Mouse (Mus musculus): ENCODE data around the gene Kif15. TPM values are rescaled to one million over a fixed set of nuclear protein-coding genes. Genes with fewer than 3 reads are reported as not detected.

Kif15 gene
- polyA plus RNA-seq, 1 experiment: 3.8 TPM

- H3ac ChIP-seq (ENCODE audit: control insufficient read depth, insufficient read length): no peak overlapping the region
- no peak overlapping the region for H3K4me3 ChIP-seq
- no peak overlapping the region for H3K4me2 ChIP-seq (ENCODE audit: low read depth)
- no peaks in the 10 kb centered on the region for H3K79me2 ChIP-seq (ENCODE audit: control insufficient read depth, insufficient read depth)
- H3K36me3 ChIP-seq (ENCODE audit: control insufficient read depth, insufficient read depth): peaks cover 17% of the 10 kb centered on the region
- no peak for TF ChIP-seq TCF3 (IDR thresholded peaks at IDR 0.05; ENCODE audit: insufficient read length, low read depth)
- TF ChIP-seq POLR2AphosphoS2 (IDR thresholded peaks at IDR 0.05; ENCODE audit: insufficient read length, low read depth): no peak
- TF ChIP-seq USF1 (IDR thresholded peaks at IDR 0.05; ENCODE audit: low read depth): no peak
- no peak for TF ChIP-seq MAX (IDR thresholded peaks at IDR 0.05; ENCODE audit: low read depth)
- no peak for TF ChIP-seq MYOG (IDR thresholded peaks at IDR 0.05; ENCODE audit: control insufficient read depth in 1 of 3, insufficient read depth in 1 of 3, insufficient read length in 2 of 3, low read depth in 2 of 3)
- no peak for TF ChIP-seq TCF12 (IDR thresholded peaks at IDR 0.05; ENCODE audit: insufficient read depth, poor library complexity, severe bottlenecking)
- TF ChIP-seq MYOD1 (IDR thresholded peaks at IDR 0.05; ENCODE audit: control insufficient read depth in 1 of 3, insufficient read length in 2 of 3, low read depth in 2 of 3): no peak
- TF ChIP-seq CEBPB (IDR thresholded peaks at IDR 0.05; ENCODE audit: insufficient read depth, poor library complexity, severe bottlenecking): no peak
- TF ChIP-seq SRF (IDR thresholded peaks at IDR 0.05; ENCODE audit: control insufficient read depth, insufficient read length, low read depth): no peak
- TF ChIP-seq POLR2A (IDR thresholded peaks at IDR 0.05; ENCODE audit: insufficient read length, low read depth): no peak
- TF ChIP-seq REST (IDR thresholded peaks at IDR 0.05; ENCODE audit: insufficient read depth, insufficient read length): no peak
- no peak for TF ChIP-seq E2F4 (IDR thresholded peaks at IDR 0.05; ENCODE audit: insufficient read depth)
- no peaks in the 10 kb centered on the region for H3K27me3 ChIP-seq (ENCODE audit: control insufficient read depth, insufficient read depth, insufficient read length)
Observed at GRCm38 (mm10) chr9:123004718-123005117, 53.9 kb downstream of the Kif15 start.

GRCm38 (mm10) chr9:123006071-123006470 is 55.2 kb downstream of the Kif15 start:
- no peak overlapping the region for H3K4me3 ChIP-seq

GRCm38 (mm10) chr9:123020995-123021631 is 70.3 kb downstream of the Kif15 start, which contains the start of gene Tmem42:
Tmem42 (plus strand) TSS chr9:123021326.
- H3K79me2 ChIP-seq (ENCODE audit: control insufficient read depth, insufficient read depth): no peaks in the 10 kb centered on the region
- TF ChIP-seq MYOD1 (IDR thresholded peaks at IDR 0.05; ENCODE audit: control insufficient read depth in 1 of 3, insufficient read length in 2 of 3, low read depth in 2 of 3) (peak in 1 of 3 experiments; percentile 61), POLR2AphosphoS2 (IDR thresholded peaks at IDR 0.05; ENCODE audit: insufficient read length, low read depth) (peak; percentile 8), POLR2A (IDR thresholded peaks at IDR 0.05; ENCODE audit: insufficient read length, low read depth) (peak; percentile 70), MAX (IDR thresholded peaks at IDR 0.05; ENCODE audit: low read depth) (no peak), SRF (IDR thresholded peaks at IDR 0.05; ENCODE audit: control insufficient read depth, insufficient read length, low read depth) (no peak), E2F4 (IDR thresholded peaks at IDR 0.05; ENCODE audit: insufficient read depth) (no peak), TCF3 (IDR thresholded peaks at IDR 0.05; ENCODE audit: insufficient read length, low read depth) (no peak), CEBPB (IDR thresholded peaks at IDR 0.05; ENCODE audit: insufficient read depth, poor library complexity, severe bottlenecking) (no peak), TCF12 (IDR thresholded peaks at IDR 0.05; ENCODE audit: insufficient read depth, poor library complexity, severe bottlenecking) (no peak), USF1 (IDR thresholded peaks at IDR 0.05; ENCODE audit: low read depth) (no peak), MYOG (IDR thresholded peaks at IDR 0.05; ENCODE audit: control insufficient read depth in 1 of 3, insufficient read depth in 1 of 3, insufficient read length in 2 of 3, low read depth in 2 of 3) (peak in 1 of 3 experiments; percentile 44), REST (IDR thresholded peaks at IDR 0.05; ENCODE audit: insufficient read depth, insufficient read length) (no peak)

More at GRCm38 (mm10) chr9:123006071-123006470, 55.2 kb downstream of the Kif15 start:
- Histone ChIP-seq H3K4me2 (ENCODE audit: low read depth) (no peak overlapping the region), H3K79me2 (ENCODE audit: control insufficient read depth, insufficient read depth) (no peaks in the 10 kb centered on the region), H3ac (ENCODE audit: control insufficient read depth, insufficient read length) (no peak overlapping the region), H3K27me3 (ENCODE audit: control insufficient read depth, insufficient read depth, insufficient read length) (no peaks in the 10 kb centered on the region), H3K36me3 (ENCODE audit: control insufficient read depth, insufficient read depth) (peaks cover 23% of the 10 kb centered on the region)
- TF ChIP-seq MAX (IDR thresholded peaks at IDR 0.05; ENCODE audit: low read depth) (no peak), POLR2AphosphoS2 (IDR thresholded peaks at IDR 0.05; ENCODE audit: insufficient read length, low read depth) (no peak), MYOD1 (IDR thresholded peaks at IDR 0.05; ENCODE audit: control insufficient read depth in 1 of 3, insufficient read length in 2 of 3, low read depth in 2 of 3) (no peak), SRF (IDR thresholded peaks at IDR 0.05; ENCODE audit: control insufficient read depth, insufficient read length, low read depth) (no peak), CEBPB (IDR thresholded peaks at IDR 0.05; ENCODE audit: insufficient read depth, poor library complexity, severe bottlenecking) (no peak), MYOG (IDR thresholded peaks at IDR 0.05; ENCODE audit: control insufficient read depth in 1 of 3, insufficient read depth in 1 of 3, insufficient read length in 2 of 3, low read depth in 2 of 3) (no peak), USF1 (IDR thresholded peaks at IDR 0.05; ENCODE audit: low read depth) (no peak), TCF3 (IDR thresholded peaks at IDR 0.05; ENCODE audit: insufficient read length, low read depth) (no peak), TCF12 (IDR thresholded peaks at IDR 0.05; ENCODE audit: insufficient read depth, poor library complexity, severe bottlenecking) (no peak), E2F4 (IDR thresholded peaks at IDR 0.05; ENCODE audit: insufficient read depth) (no peak), REST (IDR thresholded peaks at IDR 0.05; ENCODE audit: insufficient read depth, insufficient read length) (no peak), POLR2A (IDR thresholded peaks at IDR 0.05; ENCODE audit: insufficient read length, low read depth) (no peak)

GRCm38 (mm10) chr9:123021636-123022379 is 71.0 kb downstream of the Kif15 start:
- H3K36me3 ChIP-seq (ENCODE audit: control insufficient read depth, insufficient read depth): peaks cover 1% of the 10 kb centered on the region
- no peak for TF ChIP-seq USF1 (IDR thresholded peaks at IDR 0.05; ENCODE audit: low read depth)
- TF ChIP-seq CEBPB (IDR thresholded peaks at IDR 0.05; ENCODE audit: insufficient read depth, poor library complexity, severe bottlenecking): no peak
- no peak for TF ChIP-seq POLR2A (IDR thresholded peaks at IDR 0.05; ENCODE audit: insufficient read length, low read depth)
- H3K4me3 ChIP-seq: peak overlapping the region; percentile 72
- peak overlapping the region; percentile 83 for H3K4me2 ChIP-seq (ENCODE audit: low read depth)
- H3K79me2 ChIP-seq (ENCODE audit: control insufficient read depth, insufficient read depth): no peaks in the 10 kb centered on the region
- H3ac ChIP-seq (ENCODE audit: control insufficient read depth, insufficient read length): peak overlapping the region; percentile 53
- H3K27me3 ChIP-seq (ENCODE audit: control insufficient read depth, insufficient read depth, insufficient read length): no peaks in the 10 kb centered on the region

More at GRCm38 (mm10) chr9:123020995-123021631, 70.3 kb downstream of the Kif15 start, which contains the start of gene Tmem42:
- Histone ChIP-seq H3K4me2 (ENCODE audit: low read depth) (peak within 1 kb of the TSS; percentile 86), H3K4me3 (peak within 1 kb of the TSS; percentile 72), H3K36me3 (ENCODE audit: control insufficient read depth, insufficient read depth) (peaks cover 4% of the 10 kb centered on the region), H3K27me3 (ENCODE audit: control insufficient read depth, insufficient read depth, insufficient read length) (no peaks in the 10 kb centered on the region), H3ac (ENCODE audit: control insufficient read depth, insufficient read length) (peak within 1 kb of the TSS; percentile 53)

All from myocyte (in vitro differentiated cells).